Mouse (Mus musculus): ENCODE data around the gene Gm49325. TPM values are rescaled to one million over a fixed set of nuclear protein-coding genes. Genes with fewer than 3 reads are reported as not detected.
A peak's percentile ranks its signal among the peaks of the same experiment; 100 is the strongest.

Gm49325 gene
- total RNA-seq, 1 experiment from 2014 or later, result 5.5 TPM

GRCm38 (mm10) chr10:77622055-77622988, 16.3 kb downstream of the Gm49325 start, which contains the start of gene Ube2g2:
Gene Ube2g2, plus strand, starts transcription at chr10:77622275.
- ATAC-seq (replicated peaks; ENCODE audit: insufficient number of reproducible peaks, low FRiP score, low TSS enrichment, poor library complexity, severe bottlenecking), result peak; percentile 45

GRCm38 (mm10) chr10:77623069-77623492, 17.1 kb downstream of the Gm49325 start:
- no peak for ATAC-seq (replicated peaks; ENCODE audit: insufficient number of reproducible peaks, low FRiP score, low TSS enrichment, poor library complexity, severe bottlenecking)

GRCm38 (mm10) chr10:77623639-77624400, 17.8 kb downstream of the Gm49325 start:
- no peak for ATAC-seq (replicated peaks; ENCODE audit: insufficient number of reproducible peaks, low FRiP score, low TSS enrichment, poor library complexity, severe bottlenecking)

GRCm38 (mm10) chr10:77624570-77624995, 18.6 kb downstream of the Gm49325 start:
- ATAC-seq (replicated peaks; ENCODE audit: insufficient number of reproducible peaks, low FRiP score, low TSS enrichment, poor library complexity, severe bottlenecking), result peak; percentile 37; the same call in 1 of the 2 replicates

GRCm38 (mm10) chr10:77626036-77626435, 20.0 kb downstream of the Gm49325 start:
- no peak for ATAC-seq (replicated peaks; ENCODE audit: insufficient number of reproducible peaks, low FRiP score, low TSS enrichment, poor library complexity, severe bottlenecking)

GRCm38 (mm10) chr10:77626591-77626990, 20.6 kb downstream of the Gm49325 start:
- 0 out of 2 replicates have a peak, but pooled peaks have one; percentile 4 for ATAC-seq (replicated peaks; ENCODE audit: insufficient number of reproducible peaks, low FRiP score, low TSS enrichment, poor library complexity, severe bottlenecking)

- ATAC-seq (replicated peaks; ENCODE audit: insufficient number of reproducible peaks, low FRiP score, low TSS enrichment, poor library complexity, severe bottlenecking), result peak; percentile 61
Measured at GRCm38 (mm10) chr10:77627497-77627896, 21.5 kb downstream of the Gm49325 start.

GRCm38 (mm10) chr10:77629163-77629562, 23.2 kb downstream of the Gm49325 start:
- ATAC-seq (replicated peaks; ENCODE audit: insufficient number of reproducible peaks, low FRiP score, low TSS enrichment, poor library complexity, severe bottlenecking), result no peak

GRCm38 (mm10) chr10:77629970-77630369, 24.0 kb downstream of the Gm49325 start:
- ATAC-seq (replicated peaks; ENCODE audit: insufficient number of reproducible peaks, low FRiP score, low TSS enrichment, poor library complexity, severe bottlenecking), result 0 out of 2 replicates have a peak, but pooled peaks have one; percentile 3

GRCm38 (mm10) chr10:77634016-77634415, 28.0 kb downstream of the Gm49325 start:
- ATAC-seq (replicated peaks; ENCODE audit: insufficient number of reproducible peaks, low FRiP score, low TSS enrichment, poor library complexity, severe bottlenecking), result no peak; the same call in 1 of the 2 replicates

GRCm38 (mm10) chr10:77634452-77635231, 28.6 kb downstream of the Gm49325 start:
- no peak for ATAC-seq (replicated peaks; ENCODE audit: insufficient number of reproducible peaks, low FRiP score, low TSS enrichment, poor library complexity, severe bottlenecking)

GRCm38 (mm10) chr10:77636234-77636922, 30.4 kb downstream of the Gm49325 start:
- ATAC-seq (replicated peaks; ENCODE audit: insufficient number of reproducible peaks, low FRiP score, low TSS enrichment, poor library complexity, severe bottlenecking), result no peak

GRCm38 (mm10) chr10:77638956-77639355, 33.0 kb downstream of the Gm49325 start:
- ATAC-seq (replicated peaks; ENCODE audit: insufficient number of reproducible peaks, low FRiP score, low TSS enrichment, poor library complexity, severe bottlenecking), result no peak

GRCm38 (mm10) chr10:77643160-77643559, 37.2 kb downstream of the Gm49325 start:
- ATAC-seq (replicated peaks; ENCODE audit: insufficient number of reproducible peaks, low FRiP score, low TSS enrichment, poor library complexity, severe bottlenecking), result no peak

- no peak for ATAC-seq (replicated peaks; ENCODE audit: insufficient number of reproducible peaks, low FRiP score, low TSS enrichment, poor library complexity, severe bottlenecking)
Measured at GRCm38 (mm10) chr10:77645571-77645970, 39.6 kb downstream of the Gm49325 start.

GRCm38 (mm10) chr10:77647461-77647860, 41.5 kb downstream of the Gm49325 start:
- ATAC-seq (replicated peaks; ENCODE audit: insufficient number of reproducible peaks, low FRiP score, low TSS enrichment, poor library complexity, severe bottlenecking), result no peak

GRCm38 (mm10) chr10:77647901-77648300, 41.9 kb downstream of the Gm49325 start:
- ATAC-seq (replicated peaks; ENCODE audit: insufficient number of reproducible peaks, low FRiP score, low TSS enrichment, poor library complexity, severe bottlenecking), result no peak

GRCm38 (mm10) chr10:77652046-77652445, 46.0 kb downstream of the Gm49325 start:
- ATAC-seq (replicated peaks; ENCODE audit: insufficient number of reproducible peaks, low FRiP score, low TSS enrichment, poor library complexity, severe bottlenecking), result no peak
